Mouse (Mus musculus) testis, postnatal 10 days (tissue): Measurements from ENCODE around the gene Specc1l.

Experiments used
- DNase-seq: peaks from one replicate; pipeline ENCODE4 v3.0.0; 2021; ENCODE audit warnings: low spot score

Gene Specc1l

DNA sequence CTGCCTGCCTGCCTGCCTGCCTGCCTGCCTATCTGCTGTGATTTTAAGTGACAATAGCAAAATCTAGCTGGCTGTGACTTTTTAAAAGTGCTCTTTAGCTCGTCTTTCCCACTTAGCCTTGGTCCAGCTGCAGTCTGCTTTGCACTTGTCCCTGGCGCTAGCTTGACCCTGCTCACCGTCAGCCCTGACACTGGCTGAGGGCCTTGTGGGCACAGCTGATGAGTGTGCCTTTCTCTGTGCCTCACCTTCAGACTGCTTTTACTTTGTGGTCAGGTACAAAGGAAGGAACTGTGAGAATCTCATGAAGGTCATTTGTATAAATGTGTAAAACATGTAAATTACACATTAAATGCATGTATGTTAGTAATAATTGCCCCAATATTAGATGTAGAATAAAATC, 12.3 kb downstream of the Specc1l start:
- no peak for DNase-seq

DNA sequence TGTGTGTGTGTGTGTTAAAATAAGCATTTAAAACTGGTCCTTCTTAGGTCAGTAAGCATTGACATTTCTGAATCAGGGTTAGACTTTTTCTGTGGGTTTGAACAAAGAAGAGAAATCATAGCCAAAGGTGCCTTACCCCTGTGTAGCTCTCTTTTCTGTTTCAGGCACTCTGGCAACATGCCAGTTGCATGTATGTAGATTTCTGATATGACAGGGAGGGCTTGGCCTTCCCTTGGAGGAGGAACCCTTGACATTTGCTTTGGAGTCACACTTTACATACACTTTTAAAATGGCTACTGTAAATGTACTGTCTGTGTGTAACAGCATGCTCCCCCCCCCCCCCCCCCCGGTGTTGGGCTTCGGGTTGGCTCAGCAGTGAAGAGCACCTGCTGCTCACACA, 12.8 kb downstream of the Specc1l start:
- DNase-seq: no peak

DNA sequence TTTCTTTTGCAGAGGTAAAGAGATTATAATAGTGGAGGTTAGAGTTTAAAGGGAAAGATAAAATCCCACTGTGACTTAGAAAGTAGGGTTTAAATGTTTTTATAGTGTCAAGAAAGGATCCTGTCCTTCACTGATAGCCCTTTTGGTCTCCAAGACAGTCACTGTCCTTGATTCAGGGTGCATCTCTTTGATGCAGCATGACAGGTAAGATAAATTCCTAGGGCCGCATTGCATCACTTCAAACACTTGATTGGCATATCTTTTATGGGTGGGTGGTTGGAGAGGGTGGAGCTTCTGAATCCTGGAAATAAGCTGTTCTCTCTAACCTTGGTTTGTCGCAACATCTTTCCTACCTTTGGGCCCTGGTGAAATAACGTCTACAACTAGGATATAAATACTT, 15.5 kb downstream of the Specc1l start:
- no peak for DNase-seq

- DNase-seq: no peak
Measured at GRCm38 (mm10) chr10:75230572-75230971, 18.7 kb downstream of the Specc1l start.

GRCm38 (mm10) chr10:75231876-75232275, 20.0 kb downstream of the Specc1l start:
- DNase-seq: no peak

GRCm38 (mm10) chr10:75232612-75233155, 20.8 kb downstream of the Specc1l start:
- DNase-seq: no peak

GRCm38 (mm10) chr10:75233489-75233888, 21.6 kb downstream of the Specc1l start:
- no peak for DNase-seq

GRCm38 (mm10) chr10:75235726-75236125, 23.9 kb downstream of the Specc1l start:
- DNase-seq: no peak

DNA sequence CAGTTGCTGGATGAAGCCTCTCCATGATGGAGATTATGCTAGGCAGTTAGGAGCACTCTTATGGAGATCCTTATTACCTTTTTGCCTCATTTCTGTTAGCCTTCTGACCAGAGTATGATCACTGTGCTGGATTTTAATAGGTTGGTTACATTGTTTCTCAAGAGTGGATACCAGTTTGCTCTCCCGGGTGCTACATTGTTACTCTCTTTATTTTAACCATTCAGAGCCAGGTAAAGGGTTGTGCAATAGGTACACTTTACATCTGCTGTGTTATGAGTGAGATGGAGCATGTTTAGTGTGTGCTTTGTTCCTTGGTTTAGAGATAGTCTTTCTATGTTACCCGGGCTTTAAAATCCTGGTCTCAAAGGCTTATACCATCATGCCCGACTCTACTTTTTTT, 24.3 kb downstream of the Specc1l start:
- no peak for DNase-seq

- no peak for DNase-seq
Measured at GRCm38 (mm10) chr10:75237166-75237565, 25.3 kb downstream of the Specc1l start.

- DNase-seq: no peak
Measured at GRCm38 (mm10) chr10:75240583-75241250, 28.8 kb downstream of the Specc1l start.

DNA sequence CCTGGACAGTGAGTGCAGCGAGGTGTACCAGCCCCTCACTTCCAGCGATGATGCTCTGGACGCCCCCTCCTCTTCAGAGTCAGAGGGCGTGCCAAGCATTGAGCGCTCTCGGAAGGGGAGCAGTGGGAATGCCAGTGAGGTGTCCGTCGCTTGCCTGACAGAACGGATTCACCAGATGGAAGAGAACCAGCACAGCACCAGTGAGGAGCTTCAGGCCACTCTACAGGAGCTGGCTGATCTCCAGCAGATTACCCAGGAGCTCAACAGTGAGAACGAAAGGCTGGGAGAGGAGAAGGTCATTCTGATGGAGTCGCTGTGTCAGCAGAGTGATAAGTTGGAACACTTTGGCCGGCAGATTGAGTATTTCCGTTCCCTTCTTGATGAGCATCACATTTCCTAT, 33.9 kb downstream of the Specc1l start:
- no peak for DNase-seq

DNA sequence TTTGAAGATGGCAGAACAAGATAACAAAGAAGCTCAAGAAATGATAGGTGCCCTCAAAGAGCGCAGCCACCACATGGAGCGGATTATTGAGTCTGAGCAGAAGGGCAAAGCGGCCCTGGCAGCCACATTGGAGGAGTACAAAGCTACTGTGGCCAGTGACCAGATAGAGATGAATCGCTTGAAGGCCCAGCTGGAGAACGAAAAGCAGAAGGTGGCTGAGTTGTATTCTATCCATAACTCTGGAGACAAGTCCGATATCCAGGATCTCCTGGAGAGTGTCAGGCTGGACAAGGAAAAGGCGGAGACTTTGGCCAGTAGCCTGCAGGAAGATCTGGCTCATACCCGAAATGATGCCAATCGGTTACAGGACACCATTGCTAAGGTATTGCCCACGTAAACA, 34.5 kb downstream of the Specc1l start:
- no peak for DNase-seq

- no peak for DNase-seq
Measured at GRCm38 (mm10) chr10:75251011-75251410, 39.1 kb downstream of the Specc1l start.

DNA sequence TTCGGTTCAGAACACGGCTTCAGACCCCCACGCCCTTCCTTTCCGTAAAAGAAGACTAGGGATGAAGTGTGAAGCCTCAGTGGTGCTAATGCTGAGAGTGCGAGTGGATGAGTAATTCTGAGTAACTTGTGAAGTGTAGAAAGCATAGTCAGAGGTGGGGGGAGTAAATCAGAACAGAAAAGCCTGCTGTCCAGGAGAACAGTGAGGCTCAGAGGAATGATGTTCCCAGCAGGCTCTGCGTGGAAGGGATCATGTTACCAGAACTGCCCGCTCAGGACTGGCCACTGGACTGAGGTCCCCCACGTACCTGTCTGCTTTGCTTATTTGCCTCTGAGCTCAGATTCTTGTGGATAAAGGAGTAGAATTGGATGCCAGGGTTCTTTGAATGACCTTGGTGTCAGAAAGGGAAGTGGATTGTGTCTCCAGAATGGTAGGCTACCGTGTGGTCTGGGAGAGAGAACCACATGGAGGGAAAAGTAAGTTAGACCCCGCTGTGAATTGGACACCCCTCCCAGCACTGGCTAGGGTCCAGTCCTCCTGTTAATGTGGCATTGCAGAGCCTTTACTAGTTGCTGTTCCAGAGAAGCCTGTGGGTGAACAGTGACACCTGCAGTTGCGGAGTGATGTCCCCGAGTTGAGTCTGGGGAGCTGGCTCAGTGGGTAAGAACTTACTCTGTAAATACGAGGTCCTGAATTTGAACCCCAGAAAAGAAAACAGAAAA, 40.6 kb downstream of the Specc1l start:
- DNase-seq: no peak

GRCm38 (mm10) chr10:75255091-75255490, 43.2 kb downstream of the Specc1l start:
- no peak for DNase-seq

DNA sequence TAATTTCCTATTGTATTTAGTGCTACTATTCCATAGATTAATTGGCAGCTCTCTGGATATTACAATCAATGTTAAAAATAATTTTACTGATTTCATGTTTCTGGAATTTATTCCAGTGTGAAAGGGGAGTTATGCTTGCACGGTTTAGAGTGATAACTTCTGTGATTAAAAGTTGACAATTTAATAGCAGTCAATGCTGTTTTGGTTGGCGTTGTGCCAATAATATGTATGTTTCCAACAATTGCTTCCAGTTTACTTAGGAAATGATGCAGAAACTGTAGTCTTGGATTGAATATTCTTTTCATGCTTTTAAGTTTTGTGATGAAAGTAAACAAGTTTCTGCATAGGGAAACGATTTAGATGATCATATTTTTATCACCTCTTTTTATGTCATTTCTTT, 45.5 kb downstream of the Specc1l start:
- DNase-seq: no peak

GRCm38 (mm10) chr10:75258241-75258640, 46.4 kb downstream of the Specc1l start:
- DNase-seq: no peak

DNA sequence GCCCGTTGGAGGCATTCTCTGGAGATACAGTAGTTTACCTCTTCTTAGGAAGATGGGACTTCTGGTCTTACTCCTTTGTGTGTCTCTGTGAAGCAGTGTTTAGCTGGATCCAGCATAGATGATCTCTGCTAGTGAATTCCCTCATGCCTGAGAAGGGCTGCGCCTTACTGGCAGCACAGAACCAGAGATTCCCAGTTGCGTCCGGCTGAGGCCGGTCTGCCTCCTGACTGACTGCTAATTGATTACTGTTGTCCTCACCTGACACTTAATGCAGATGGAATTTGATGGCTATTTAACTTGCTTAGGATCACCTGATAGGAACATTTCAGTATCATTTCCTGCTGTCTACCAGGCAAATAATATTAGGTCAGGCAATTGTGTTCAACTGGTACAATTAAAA, 49.4 kb downstream of the Specc1l start:
- no peak for DNase-seq

DNA sequence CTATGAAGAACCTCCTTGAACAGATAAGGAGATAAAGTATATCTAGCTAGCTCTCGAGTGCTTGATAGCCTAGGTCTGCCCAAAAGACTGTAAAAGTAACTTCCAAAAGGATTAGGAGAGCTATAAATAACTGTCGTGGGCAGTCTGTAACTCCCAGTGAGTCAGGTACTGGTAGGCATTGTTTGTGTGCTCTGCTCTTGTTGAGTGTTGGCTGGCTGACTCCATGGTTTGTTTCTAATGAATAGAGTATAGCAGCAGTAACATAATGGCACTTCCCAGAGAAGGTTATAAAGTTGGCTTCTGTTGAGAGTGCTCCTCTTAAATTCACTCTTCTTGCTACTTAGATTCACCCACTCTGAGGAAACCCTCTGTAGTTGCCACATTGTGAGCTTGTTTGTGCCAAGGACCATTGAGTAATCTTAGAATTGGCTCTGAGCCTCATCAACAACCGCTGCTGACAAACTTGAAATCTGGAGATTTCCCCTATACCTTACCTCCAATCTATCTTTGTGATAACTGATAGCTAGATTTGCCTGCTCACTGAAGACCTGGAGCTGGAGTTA, 53.2 kb downstream of the Specc1l start:
- DNase-seq: no peak

- no peak for DNase-seq
Measured at GRCm38 (mm10) chr10:75273020-75273419, 61.1 kb downstream of the Specc1l start.

DNA sequence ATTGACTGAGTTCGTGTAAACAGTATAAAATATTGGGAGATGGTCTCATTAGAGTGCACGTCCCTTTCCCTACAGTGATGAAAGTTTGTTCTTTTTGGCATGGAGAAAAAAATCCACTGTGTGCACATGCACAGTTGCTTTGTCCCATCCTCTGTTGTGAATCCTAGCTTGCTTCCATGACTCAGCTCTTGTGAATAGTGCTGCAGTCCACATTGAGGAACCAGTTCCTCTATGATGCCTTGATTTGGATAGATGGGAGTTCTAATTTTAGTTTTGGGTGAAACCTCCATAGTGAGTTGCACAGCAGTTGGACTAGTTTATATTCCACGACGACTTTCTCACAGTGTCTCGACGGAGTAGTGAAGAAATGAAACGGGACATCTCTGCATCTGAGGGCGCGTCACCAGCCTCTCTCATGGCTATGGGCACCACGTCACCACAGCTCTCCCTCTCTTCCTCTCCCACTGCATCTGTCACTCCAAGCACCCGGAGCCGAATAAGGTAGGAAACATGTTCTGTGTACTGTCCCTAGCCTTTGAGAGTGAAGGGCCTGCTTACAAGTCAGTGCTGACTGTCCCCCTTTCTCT, 64.6 kb downstream of the Specc1l start:
- no peak for DNase-seq

GRCm38 (mm10) chr10:75277501-75277900, 65.6 kb downstream of the Specc1l start:
- DNase-seq: no peak
